Mouse (Mus musculus): ENCODE data around the gene Zdhhc13. TPM values are rescaled to one million over a fixed set of nuclear protein-coding genes. Genes with fewer than 3 reads are reported as not detected.

Zdhhc13 gene
- polyA plus RNA-seq, 1 experiment from 2014 or later, result 39.2 TPM

DNA sequence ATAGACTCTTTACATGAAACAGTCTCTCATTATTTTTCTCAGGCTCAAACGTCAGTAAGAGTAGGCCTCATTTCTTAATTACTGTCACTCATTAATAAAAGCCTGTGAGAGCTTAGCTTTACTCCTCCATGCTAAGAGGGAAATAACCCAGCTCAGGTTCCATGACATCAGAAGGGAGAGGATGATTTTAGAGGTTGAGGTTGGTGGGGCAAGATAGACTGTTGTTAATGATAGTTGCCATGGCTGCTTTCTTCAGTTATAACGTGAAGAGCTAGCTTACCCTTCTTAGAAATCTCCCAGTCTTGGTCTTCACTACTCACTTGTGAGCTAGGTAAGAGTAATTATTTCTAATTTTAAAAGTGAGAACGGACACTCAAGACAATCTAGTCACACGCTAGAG is 1.3 kb downstream of the Zdhhc13 start:
- H3K4me2 ChIP-seq, result peak overlapping the region; percentile 77
- WGBS, result 30% methylated on average over 4 of the region's 4 CpGs
- no peak overlapping the region for H3K9ac ChIP-seq (replicated peaks)
- H3K4me1 ChIP-seq, result peaks cover 21% of the 10 kb centered on the region
- H3K27me3 ChIP-seq (replicated peaks), result no peaks in the 10 kb centered on the region
- H3K27ac ChIP-seq (replicated peaks), result no peak overlapping the region
- peak overlapping the region; percentile 95 for H3K4me3 ChIP-seq (replicated peaks)
- H3K9me3 ChIP-seq (replicated peaks), result no peaks in the 10 kb centered on the region
- H3K36me3 ChIP-seq, result no peaks in the 10 kb centered on the region
- ATAC-seq (ENCODE audit: low FRiP score), result no peak

DNA sequence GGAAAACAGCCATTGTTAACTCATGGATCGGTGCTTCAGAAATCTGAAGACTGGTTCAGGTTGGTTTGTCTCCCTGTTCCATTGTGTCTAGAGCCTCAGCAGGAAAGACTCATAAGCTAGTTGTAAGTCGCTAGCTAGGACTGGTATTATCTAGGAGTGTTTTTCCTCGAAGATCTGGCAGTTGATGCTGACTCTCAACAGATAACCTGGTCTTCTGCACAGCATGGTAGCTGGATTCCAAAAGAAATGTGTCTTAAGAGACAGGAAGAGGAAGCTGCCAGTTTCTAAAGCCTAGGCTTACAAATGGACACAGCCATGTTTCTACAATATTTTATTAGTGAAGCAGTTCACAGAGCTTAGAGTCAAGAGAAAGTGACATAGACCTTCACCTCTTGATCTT is 2.6 kb downstream of the Zdhhc13 start:
- Histone ChIP-seq H3K9ac (replicated peaks) (no peak overlapping the region), H3K27me3 (replicated peaks) (no peaks in the 10 kb centered on the region), H3K9me3 (replicated peaks) (no peaks in the 10 kb centered on the region), H3K4me1 (peaks cover 21% of the 10 kb centered on the region), H3K4me2 (peak overlapping the region; percentile 77; the same call in 1 of the 2 replicates), H3K4me3 (replicated peaks) (no peak overlapping the region), H3K36me3 (peaks cover 4% of the 10 kb centered on the region; the same call in 1 of the 2 replicates), H3K27ac (replicated peaks) (no peak overlapping the region)
- ATAC-seq (ENCODE audit: low FRiP score), result no peak
- 87% methylated on average over 3 of the region's 3 CpGs for WGBS

DNA sequence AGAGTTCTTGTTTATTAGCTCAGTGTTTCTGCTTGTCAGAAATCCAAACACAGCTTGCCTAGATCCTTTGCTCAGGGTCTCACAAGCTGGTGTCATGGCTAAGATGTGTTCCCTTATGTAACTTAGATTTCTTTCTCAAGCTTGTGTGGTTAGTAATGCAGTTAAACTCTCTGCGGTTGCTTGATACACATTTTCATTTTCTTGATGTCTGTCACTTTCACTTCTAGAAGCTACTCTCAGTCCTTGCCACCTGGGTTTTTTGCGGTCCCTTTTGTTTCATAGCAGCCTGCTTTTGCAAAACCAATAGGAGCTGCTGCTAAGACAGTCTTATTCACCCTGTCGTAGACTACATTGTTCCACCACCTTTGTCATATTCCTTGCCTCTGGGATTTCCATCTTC is 6.3 kb downstream of the Zdhhc13 start:
- Histone ChIP-seq H3K36me3 (peaks cover 8% of the 10 kb centered on the region), H3K4me3 (replicated peaks) (no peak overlapping the region), H3K4me2 (no peak overlapping the region), H3K27ac (replicated peaks) (no peak overlapping the region), H3K9me3 (replicated peaks) (no peaks in the 10 kb centered on the region), H3K4me1 (peaks cover 8% of the 10 kb centered on the region), H3K9ac (replicated peaks) (no peak overlapping the region), H3K27me3 (replicated peaks) (no peaks in the 10 kb centered on the region)
- WGBS, result 80% methylated on average over 3 of the region's 3 CpGs
- ATAC-seq (ENCODE audit: low FRiP score), result no peak

DNA sequence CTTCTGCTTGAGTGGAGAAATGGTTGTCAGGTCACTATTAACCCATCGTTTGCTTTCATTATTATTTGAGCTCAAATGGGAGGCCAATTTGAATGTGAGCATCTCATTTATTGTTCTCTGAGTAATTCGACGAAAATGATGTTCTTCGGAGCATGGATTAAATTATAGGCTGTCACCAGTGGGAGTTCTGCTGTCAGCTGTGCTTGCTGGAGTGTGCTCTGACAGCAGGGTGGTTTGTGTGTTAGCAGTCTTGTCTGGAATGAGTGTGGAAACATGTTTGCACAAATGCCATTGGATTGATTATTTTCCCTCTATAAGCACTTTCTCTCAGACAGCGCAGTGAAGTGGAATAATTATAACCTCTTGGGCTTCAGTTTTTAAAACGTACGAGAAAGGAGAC is 14.6 kb downstream of the Zdhhc13 start:
- no peak overlapping the region for H3K27ac ChIP-seq (replicated peaks)
- H3K4me3 ChIP-seq (replicated peaks), result no peak overlapping the region
- no peak for ATAC-seq (ENCODE audit: low FRiP score)
- peaks cover 48% of the 10 kb centered on the region for H3K36me3 ChIP-seq
- H3K27me3 ChIP-seq (replicated peaks), result no peaks in the 10 kb centered on the region
- WGBS, result 60% methylated on average over 7 of the region's 7 CpGs
- H3K9ac ChIP-seq (replicated peaks), result no peak overlapping the region
- no peaks in the 10 kb centered on the region for H3K9me3 ChIP-seq (replicated peaks)
- no peak overlapping the region for H3K4me2 ChIP-seq
- H3K4me1 ChIP-seq, result no peaks in the 10 kb centered on the region

DNA sequence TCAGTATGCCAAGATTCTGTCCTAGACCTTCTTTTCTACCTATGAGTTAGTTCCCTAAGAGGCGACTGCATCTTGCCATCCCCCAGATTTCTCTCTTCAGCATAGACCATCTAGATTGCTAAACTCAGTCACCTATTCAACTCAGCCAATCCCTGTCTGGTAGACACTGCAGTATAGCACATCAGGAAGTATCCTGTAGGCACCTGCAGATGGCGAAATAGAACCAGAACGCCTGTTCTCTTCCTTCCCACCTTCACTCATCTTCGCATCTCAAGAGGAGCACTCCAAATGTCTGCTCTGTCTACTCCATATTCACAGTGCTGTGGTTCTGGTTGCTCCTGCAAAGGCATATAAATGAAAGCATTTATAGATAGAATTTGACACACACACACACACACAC is 17.8 kb downstream of the Zdhhc13 start:
- Histone ChIP-seq H3K4me1 (no peaks in the 10 kb centered on the region), H3K27me3 (replicated peaks) (no peaks in the 10 kb centered on the region), H3K4me3 (replicated peaks) (no peak overlapping the region), H3K27ac (replicated peaks) (no peak overlapping the region), H3K9ac (replicated peaks) (no peak overlapping the region), H3K36me3 (peaks cover 58% of the 10 kb centered on the region), H3K4me2 (no peak overlapping the region), H3K9me3 (replicated peaks) (no peaks in the 10 kb centered on the region)
- ATAC-seq (ENCODE audit: low FRiP score), result no peak
- WGBS, result 90% methylated on average over 4 of the region's 4 CpGs

DNA sequence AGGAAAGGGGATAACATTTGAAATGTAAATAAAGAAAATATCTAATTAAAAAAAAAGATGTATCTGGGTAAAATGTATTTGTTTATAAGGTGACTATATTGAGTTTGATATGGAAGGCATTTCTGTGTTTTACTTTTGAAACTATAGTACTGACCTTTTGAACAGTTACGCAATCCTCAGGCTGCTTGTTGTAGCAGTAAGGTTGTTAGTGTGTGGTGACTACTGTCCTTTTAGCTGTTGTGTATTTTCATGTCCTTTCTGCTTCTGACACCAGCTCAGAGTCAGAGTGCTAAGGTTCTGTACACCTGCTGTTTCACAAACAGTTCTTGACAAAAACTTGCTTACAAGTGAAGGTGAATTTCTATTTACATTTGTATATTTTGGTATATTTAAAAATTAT is 21.8 kb downstream of the Zdhhc13 start:
- ATAC-seq (ENCODE audit: low FRiP score), result no peak
- Histone ChIP-seq H3K27me3 (replicated peaks) (no peaks in the 10 kb centered on the region), H3K4me1 (no peaks in the 10 kb centered on the region), H3K27ac (replicated peaks) (no peak overlapping the region), H3K4me2 (no peak overlapping the region), H3K9me3 (replicated peaks) (no peaks in the 10 kb centered on the region), H3K4me3 (replicated peaks) (no peak overlapping the region), H3K36me3 (peaks cover 52% of the 10 kb centered on the region), H3K9ac (replicated peaks) (no peak overlapping the region)
- WGBS, result 98% methylated on average over 1 of the region's 1 CpGs

DNA sequence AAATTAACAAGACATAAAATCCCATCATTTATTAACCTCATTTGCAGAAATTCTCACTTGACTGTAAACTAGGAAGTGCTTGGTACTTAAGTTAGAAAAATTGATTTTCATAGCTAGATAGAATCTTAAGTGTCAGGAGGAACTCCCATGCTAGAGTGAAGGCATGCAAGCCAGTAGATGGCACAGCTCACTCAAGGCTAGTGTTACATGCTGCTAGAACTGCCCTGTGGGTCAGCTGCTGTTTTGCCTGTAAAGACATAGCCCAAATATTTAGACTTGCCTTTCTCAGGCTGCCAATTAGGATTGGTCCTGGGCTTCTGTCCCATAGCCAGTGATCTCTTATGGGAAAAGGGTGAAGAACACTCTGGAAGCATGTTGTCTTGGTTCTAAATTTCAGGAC is 23.6 kb downstream of the Zdhhc13 start:
- H3K27me3 ChIP-seq (replicated peaks), result no peaks in the 10 kb centered on the region
- H3K27ac ChIP-seq (replicated peaks), result no peak overlapping the region
- no peak for ATAC-seq (ENCODE audit: low FRiP score)
- no peak overlapping the region for H3K4me2 ChIP-seq
- no peaks in the 10 kb centered on the region for H3K9me3 ChIP-seq (replicated peaks)
- H3K4me1 ChIP-seq, result no peaks in the 10 kb centered on the region
- H3K36me3 ChIP-seq, result peaks cover 48% of the 10 kb centered on the region
- no peak overlapping the region for H3K9ac ChIP-seq (replicated peaks)
- no peak overlapping the region for H3K4me3 ChIP-seq (replicated peaks)

DNA sequence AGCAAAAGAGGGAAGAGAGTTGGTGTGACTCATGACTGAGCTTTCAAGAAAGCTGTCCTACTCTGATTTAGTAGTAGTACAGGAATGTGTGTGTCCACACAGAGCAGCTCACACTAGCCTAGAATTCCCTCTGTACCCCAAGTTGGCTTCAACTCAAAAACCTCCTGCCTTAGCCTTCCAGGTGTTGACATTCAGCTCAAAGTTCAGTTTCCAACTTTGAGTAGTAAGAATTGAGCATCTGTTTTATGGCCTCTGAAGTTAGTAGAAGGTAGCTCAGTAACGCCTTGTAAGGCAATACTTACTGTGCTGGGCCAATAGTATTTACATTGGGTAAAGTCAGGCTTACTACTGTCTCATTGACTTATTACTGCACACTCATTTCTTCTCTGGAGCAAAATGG is 24.8 kb downstream of the Zdhhc13 start:
- Histone ChIP-seq H3K27ac (replicated peaks) (no peak overlapping the region), H3K9me3 (replicated peaks) (no peaks in the 10 kb centered on the region), H3K36me3 (peaks cover 51% of the 10 kb centered on the region), H3K27me3 (replicated peaks) (no peaks in the 10 kb centered on the region), H3K9ac (replicated peaks) (no peak overlapping the region), H3K4me1 (no peaks in the 10 kb centered on the region), H3K4me3 (replicated peaks) (no peak overlapping the region), H3K4me2 (no peak overlapping the region)
- ATAC-seq (ENCODE audit: low FRiP score), result no peak
- WGBS, result 81% methylated on average over 1 of the region's 1 CpGs

DNA sequence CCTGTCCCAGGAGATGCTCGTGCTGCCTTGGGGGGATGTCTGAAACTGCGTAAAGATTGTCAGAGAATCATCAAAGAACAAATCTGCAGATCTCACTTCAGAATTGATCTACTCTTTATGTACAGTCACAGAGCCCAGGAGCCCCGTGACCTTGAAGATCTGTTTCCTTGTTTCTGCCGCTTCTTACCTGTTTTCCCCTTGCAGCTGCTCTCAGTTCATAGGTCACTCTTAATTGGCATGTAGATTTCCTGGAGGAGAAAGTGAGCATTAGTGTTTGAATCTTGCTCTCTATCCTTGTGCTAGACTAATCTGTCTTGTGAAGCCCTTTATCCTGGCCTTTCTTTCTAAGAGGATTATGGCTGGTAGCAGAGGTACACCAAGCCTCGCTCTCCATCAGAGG is 32.9 kb downstream of the Zdhhc13 start:
- no peak overlapping the region for H3K9ac ChIP-seq (replicated peaks)
- H3K27me3 ChIP-seq (replicated peaks), result no peaks in the 10 kb centered on the region
- H3K36me3 ChIP-seq, result peaks cover 89% of the 10 kb centered on the region
- H3K27ac ChIP-seq (replicated peaks), result no peak overlapping the region
- H3K4me2 ChIP-seq, result no peak overlapping the region
- H3K4me1 ChIP-seq, result no peaks in the 10 kb centered on the region
- H3K9me3 ChIP-seq (replicated peaks), result no peaks in the 10 kb centered on the region
- no peak for ATAC-seq (ENCODE audit: low FRiP score)
- WGBS, result 92% methylated on average over 5 of the region's 5 CpGs
- H3K4me3 ChIP-seq (replicated peaks), result no peak overlapping the region

DNA sequence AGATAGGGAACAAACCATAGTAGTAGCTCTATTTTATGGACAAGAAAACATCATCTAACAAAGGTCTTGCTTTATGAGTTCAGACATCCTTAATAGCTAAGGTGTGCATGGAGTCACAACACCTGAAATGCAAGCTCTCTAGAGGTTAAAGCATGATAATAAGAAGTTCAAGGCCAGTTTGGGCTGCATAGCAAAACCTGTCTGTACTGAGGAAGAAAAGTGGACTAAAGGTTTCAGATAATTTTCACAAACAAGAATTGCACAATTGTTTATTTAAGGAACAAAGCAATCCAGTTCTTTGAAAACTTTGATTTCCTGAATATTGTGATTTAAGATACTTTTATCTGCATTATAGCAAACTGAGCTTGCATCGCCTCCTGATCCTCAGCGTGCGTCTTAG is 34.8 kb downstream of the Zdhhc13 start:
- Histone ChIP-seq H3K36me3 (peaks cover 89% of the 10 kb centered on the region), H3K9me3 (replicated peaks) (no peaks in the 10 kb centered on the region), H3K4me3 (replicated peaks) (no peak overlapping the region), H3K9ac (replicated peaks) (no peak overlapping the region), H3K4me2 (no peak overlapping the region), H3K27ac (replicated peaks) (no peak overlapping the region), H3K27me3 (replicated peaks) (0 out of 2 replicates have a peak, but pooled peaks cover 7% of the 10 kb centered on the region), H3K4me1 (no peaks in the 10 kb centered on the region)
- ATAC-seq (ENCODE audit: low FRiP score), result no peak
- WGBS, result 96% methylated on average over 3 of the region's 3 CpGs

DNA sequence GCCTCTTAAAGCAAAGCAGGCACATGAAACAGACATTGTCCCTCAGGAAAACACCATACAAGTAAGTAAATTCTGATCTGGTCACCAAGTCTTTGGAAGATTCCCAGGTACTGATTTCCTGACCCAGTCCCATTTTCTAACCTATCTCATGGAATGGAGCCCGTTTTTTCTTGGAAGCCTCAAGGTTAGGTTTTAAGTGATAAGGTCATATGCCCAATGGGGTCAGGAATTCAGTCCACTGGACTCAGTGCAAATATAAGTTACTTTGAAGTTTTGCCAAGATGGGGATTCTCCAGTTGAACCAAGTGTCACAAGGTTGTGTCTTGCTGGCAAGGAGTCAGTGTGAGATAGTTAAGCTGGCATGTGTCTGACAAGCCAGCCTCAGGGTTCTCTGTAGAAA is 35.9 kb downstream of the Zdhhc13 start:
- H3K27ac ChIP-seq (replicated peaks), result no peak overlapping the region
- peaks cover 78% of the 10 kb centered on the region for H3K36me3 ChIP-seq
- no peaks in the 10 kb centered on the region for H3K9me3 ChIP-seq (replicated peaks)
- no peaks in the 10 kb centered on the region for H3K4me1 ChIP-seq
- no peak overlapping the region for H3K9ac ChIP-seq (replicated peaks)
- H3K4me3 ChIP-seq (replicated peaks), result no peak overlapping the region
- no peak for ATAC-seq (ENCODE audit: low FRiP score)
- H3K27me3 ChIP-seq (replicated peaks), result 0 out of 2 replicates have a peak, but pooled peaks cover 7% of the 10 kb centered on the region
- H3K4me2 ChIP-seq, result no peak overlapping the region
- WGBS, result 98% methylated on average over 1 of the region's 1 CpGs

DNA sequence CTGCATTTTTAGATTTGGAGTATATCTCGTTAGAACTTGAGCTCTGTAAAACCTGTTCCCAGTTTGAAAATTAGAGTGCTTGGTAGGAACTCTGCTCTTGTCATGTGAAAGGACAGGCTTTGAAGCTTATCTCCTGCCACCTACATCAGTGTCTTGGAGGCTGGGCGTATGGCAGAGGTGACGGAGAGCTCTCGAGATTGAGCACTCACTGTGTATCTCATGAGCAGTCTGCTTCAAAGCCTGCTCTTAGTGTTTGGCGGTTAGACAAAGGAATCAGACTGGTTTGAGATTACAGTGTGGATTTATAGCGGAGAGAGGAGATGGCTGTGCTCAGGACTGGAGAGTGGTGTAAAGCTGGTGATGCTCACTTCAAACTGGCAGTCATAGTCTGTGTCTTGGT is 36.4 kb downstream of the Zdhhc13 start:
- no peaks in the 10 kb centered on the region for H3K4me1 ChIP-seq
- 96% methylated on average over 6 of the region's 6 CpGs for WGBS
- H3K27me3 ChIP-seq (replicated peaks), result 0 out of 2 replicates have a peak, but pooled peaks cover 7% of the 10 kb centered on the region
- H3K27ac ChIP-seq (replicated peaks), result no peak overlapping the region
- peaks cover 74% of the 10 kb centered on the region for H3K36me3 ChIP-seq
- ATAC-seq (ENCODE audit: low FRiP score), result no peak
- no peaks in the 10 kb centered on the region for H3K9me3 ChIP-seq (replicated peaks)
- no peak overlapping the region for H3K9ac ChIP-seq (replicated peaks)
- no peak overlapping the region for H3K4me2 ChIP-seq
- no peak overlapping the region for H3K4me3 ChIP-seq (replicated peaks)
